Mouse (Mus musculus) limb, embryonic 11.5 days (tissue): ENCODE results near the gene Miga1. TPM values are rescaled to one million over a fixed set of nuclear protein-coding genes. Genes with fewer than 3 reads are reported as not detected.

Experiments used
- polyA plus RNA-seq: library from polyadenylated mRNA; unstranded; fragments of >200 nt; fragmentation: Nextera tagmentation; extraction: Ambion mirVana; gene quantifications from 2 replicates; pipeline ENCODE4 v1.2.1, GENCODE M21; 2014

Gene Miga1
- polyA plus RNA-seq, 1 experiment from 2014 or later = 21.8 TPM

Other genes with a start within 250 kb of the Miga1 start
- gene Gipc2, start 174.2 kb downstream of the Miga1 start, polyA plus RNA-seq = 3.0 and 3.3 TPM in 2 replicates
- gene Dnajb4, start 130.1 kb downstream of the Miga1 start, polyA plus RNA-seq = 32.4 and 33.2 TPM in 2 replicates
- 452 and 482 TPM in 2 replicates for gene Fubp1, start 130.0 kb downstream of the Miga1 start, polyA plus RNA-seq
- 8.7 and 9.1 TPM in 2 replicates for gene Nexn, start 74.1 kb downstream of the Miga1 start, polyA plus RNA-seq
- gene Usp33, start 6.1 kb upstream of the Miga1 start, polyA plus RNA-seq = 55.7 and 56.8 TPM in 2 replicates
- 68.2 and 68.7 TPM in 2 replicates for gene Zzz3, start 55.1 kb upstream of the Miga1 start, polyA plus RNA-seq